Mouse (Mus musculus): ENCODE results near the gene Sorl1. TPM values are rescaled to one million over a fixed set of nuclear protein-coding genes. Genes with fewer than 3 reads are reported as not detected.

Gene Sorl1
- polyA plus RNA-seq, 1 experiment from 2014 or later: 9.1 TPM

- no peak for ATAC-seq (replicated peaks; ENCODE audit: low FRiP score)
- Histone ChIP-seq H3K9me3 (replicated peaks) (peaks cover 3% of the 10 kb centered on the region; the same call in 1 of the 2 replicates), H3K36me3 (no peaks in the 10 kb centered on the region), H3K27ac (no peak overlapping the region), H3K4me2 (no peak overlapping the region), H3K27me3 (no peaks in the 10 kb centered on the region), H3K4me3 (replicated peaks) (no peak overlapping the region), H3K4me1 (peaks cover 6% of the 10 kb centered on the region; the same call in 1 of the 2 replicates), H3K9ac (no peak overlapping the region)
- 72% methylated on average over 8 of the region's 8 CpGs for WGBS
These were observed 208.5 kb downstream of the Sorl1 start for GRCm38 (mm10) chr9:41915571-41915970.

Other genes with a start within 250 kb of the Sorl1 start
- 35.3 and 36.3 TPM in 2 replicates for gene Sc5d, start 140.0 kb upstream of the Sorl1 start, polyA plus RNA-seq (2015; fragmentation: Nextera tagmentation; extraction: Ambion mirVana)